Mouse (Mus musculus): ENCODE measurements around the gene 2810408A11Rik.

2810408A11Rik gene

DNA sequence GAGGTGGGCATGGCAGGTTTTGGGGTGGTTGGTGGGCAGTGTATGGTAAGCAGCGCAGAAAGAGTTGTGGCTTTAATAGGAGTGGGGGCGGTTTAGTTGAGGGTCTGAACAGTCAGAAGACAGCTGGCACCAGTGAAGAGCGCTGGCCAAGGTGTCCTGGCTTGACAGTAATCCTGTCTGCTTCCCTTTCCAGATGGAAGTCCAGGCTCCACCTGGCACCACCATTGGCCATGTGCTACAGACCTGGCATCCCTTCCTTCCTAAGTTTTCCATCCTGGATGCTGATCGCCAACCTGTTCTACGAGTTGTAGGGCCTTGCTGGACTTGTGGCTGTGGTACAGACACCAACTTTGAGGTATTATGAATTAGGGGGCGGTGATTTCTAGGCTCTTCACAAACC, 52.8 kb downstream of the 2810408A11Rik start:
- no peak for DNase-seq (ENCODE audit: low spot score)
